Mouse (Mus musculus) left cerebral cortex, postnatal 4 days (tissue): ENCODE measurements at regions not wholly inside any gene's neighbourhood (a gene's known extent, or its start where the extent isn't known, plus 50 kb on each side); places are given as distances from the start of the nearest gene placed in this dataset.
A peak's percentile ranks its signal among the peaks of the same experiment; 100 is the strongest.

Experiments
- DNase-seq: peaks from one replicate; pipeline ENCODE4 v3.0.0-alpha.2; 2022
- intact Hi-C: fragments of 180-260 bp; cut with DNase I; formaldehyde crosslinking; loops from one replicate; pipeline ENCODE4 v1.15.1; 2025

- intact Hi-C loops, result no loop called here
- peak; percentile 9 for DNase-seq
Observed at GRCm38 (mm10) chr16:69125361-69125760, 738.2 kb downstream of the Speer2 start.

DNA sequence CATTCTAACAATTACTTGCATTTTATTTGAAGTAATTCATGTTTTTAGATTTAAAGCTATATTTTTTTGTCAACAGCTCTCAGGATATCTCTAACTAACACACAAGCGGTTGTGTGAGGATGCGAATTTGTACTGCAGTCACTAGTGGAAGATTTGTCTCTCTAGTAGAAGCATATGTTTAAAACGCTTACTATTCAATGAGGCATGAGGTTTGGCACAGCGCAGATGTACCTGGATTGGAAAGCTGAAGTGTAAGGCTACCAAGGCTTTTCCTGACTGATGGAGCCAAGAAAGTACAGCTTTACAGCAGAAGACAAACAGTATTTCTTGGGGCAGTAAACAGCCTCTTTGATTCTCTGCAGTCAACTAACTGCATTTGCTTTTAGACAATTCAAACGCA is 758.2 kb downstream of the Speer2 start:
- intact Hi-C loops, result no loop called here
- no peak for DNase-seq

- intact Hi-C loops, result no loop called here
- DNase-seq, result no peak
Observed at GRCm38 (mm10) chr16:69093083-69093482, 770.5 kb downstream of the Speer2 start.

GRCm38 (mm10) chr16:69051124-69051523 is 812.4 kb downstream of the Speer2 start:
- intact Hi-C loops, result no loop called here
- DNase-seq, result no peak
